Mouse (Mus musculus) cerebellum, adult 2 months (tissue): ENCODE data around the gene Arrdc2. TPM values are rescaled to one million over a fixed set of nuclear protein-coding genes. Genes with fewer than 3 reads are reported as not detected.
A peak's percentile ranks its signal among the peaks of the same experiment; 100 is the strongest.

Experiments used
- DNase-seq, 2 experiments: peaks; one replicate each; pipeline ENCODE4 v3.0.0; 2021
- H3K27ac ChIP-seq: fragments of 200-500 bp; 2 replicates; pipeline ENCODE4 v1.5.1; 2012; ENCODE audit warnings: low read length, control low read depth, inconsistent platforms; ENCODE audit not compliant: insufficient read depth
- H3K27me3 ChIP-seq: fragments of 200-500 bp; 2 replicates; pipeline ENCODE4 v1.6.1; 2012; ENCODE audit warnings: inconsistent platforms, mild to moderate bottlenecking, low read length, moderate library complexity; ENCODE audit not compliant: control insufficient read depth, insufficient read depth
- H3K4me1 ChIP-seq: fragments of 200-500 bp; 2 replicates; pipeline ENCODE4 v1.6.1; 2011; ENCODE audit warnings: low read length; ENCODE audit not compliant: control insufficient read depth, insufficient read depth
- H3K4me3 ChIP-seq: fragments of 200-500 bp; replicated peaks from 2 replicates; pipeline ENCODE3; 2011; ENCODE audit warnings: mild to moderate bottlenecking, low read depth, low read length, control low read depth; ENCODE audit not compliant: insufficient read depth
- CTCF ChIP-seq: fragments of 200-500 bp; IDR thresholded peaks from 2 replicates; pipeline ENCODE4 v1.5.1; 2011; ENCODE audit warnings: low read depth, mild to moderate bottlenecking, control low read depth, low read length, moderate library complexity, borderline replicate concordance; ENCODE audit not compliant: insufficient read depth
- POLR2A ChIP-seq: fragments of 200-500 bp; IDR thresholded peaks from 2 replicates; pipeline ENCODE4 v1.6.1; 2011; ENCODE audit warnings: low read length, control low read depth, borderline replicate concordance; ENCODE audit not compliant: insufficient read depth
- whole genome bisulfite sequencing: fragments of 180-500 bp; shearing (Covaris S2); methylation state at CpG from one replicate; pipeline ENCODE4 v1.1.7; 2018; 5-methylcytosine and 5-hydroxymethylcytosine counted together
- polyA plus RNA-seq: library from polyadenylated mRNA; depleted of rRNA; stranded (reverse); fragments of >200 nt; gene quantifications from 2 replicates; pipeline ENCODE4 v1.2.3, GENCODE M21; 2012

Gene Arrdc2
- polyA plus RNA-seq, 1 experiment = 34.0 TPM

DNA sequence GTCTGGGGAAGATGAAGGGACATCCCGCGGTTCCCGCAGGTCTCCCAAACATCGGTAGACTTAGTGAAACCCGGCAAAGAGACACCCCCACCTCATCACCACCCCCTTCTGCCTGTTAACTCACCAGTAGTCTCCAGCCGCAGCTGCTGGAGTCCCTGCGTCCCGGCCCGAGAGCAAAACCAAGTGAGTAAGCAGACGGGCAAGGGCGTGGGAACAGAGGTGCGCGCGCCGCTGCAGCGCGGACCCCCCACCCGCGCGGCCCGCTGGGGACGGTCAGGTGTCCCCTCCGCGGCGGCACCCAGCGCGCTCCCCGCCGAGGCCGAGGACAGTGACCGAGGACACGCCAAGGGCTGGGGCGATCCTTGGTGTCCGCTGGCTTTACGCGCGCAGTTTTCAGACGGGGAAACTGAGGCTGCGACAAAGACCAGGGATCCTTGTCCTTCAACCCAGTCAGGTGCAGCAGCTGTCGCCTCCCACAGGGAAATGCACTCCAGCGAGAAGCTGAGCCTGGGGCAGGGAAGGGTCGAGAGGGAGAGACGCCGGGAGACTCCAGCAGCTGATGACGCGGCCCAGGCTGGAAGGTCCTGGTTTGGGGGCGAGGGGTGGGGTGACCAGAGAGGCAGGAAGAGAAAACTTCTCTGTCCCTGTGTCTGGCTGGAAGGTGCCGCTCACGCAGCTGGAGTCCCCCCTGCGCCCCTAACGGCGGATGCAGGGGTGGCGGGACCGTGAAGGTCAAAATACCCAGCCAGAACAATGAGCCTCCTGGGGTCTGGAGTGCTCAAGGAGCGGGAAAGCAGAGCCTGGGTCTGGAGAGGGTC, 23.5 kb upstream of the Arrdc2 start, which contains the start of gene Kcnn1:
Gene Kcnn1 (minus strand): TSS at position 435 of the 818 bp plus-strand sequence.
- Histone ChIP-seq H3K27me3 (peaks cover 1% of the 10 kb centered on the region; the same call in 1 of the 2 replicates), H3K27ac (no peak within 1 kb of the TSS), H3K4me1 (peaks cover 14% of the 10 kb centered on the region), H3K4me3 (peak within 1 kb of the TSS; percentile 33)
- TF ChIP-seq POLR2A = no peak
- no peak for TF ChIP-seq CTCF
- 1% methylated on average over 55 of the region's 55 CpGs for WGBS
- no peak for DNase-seq

DNA sequence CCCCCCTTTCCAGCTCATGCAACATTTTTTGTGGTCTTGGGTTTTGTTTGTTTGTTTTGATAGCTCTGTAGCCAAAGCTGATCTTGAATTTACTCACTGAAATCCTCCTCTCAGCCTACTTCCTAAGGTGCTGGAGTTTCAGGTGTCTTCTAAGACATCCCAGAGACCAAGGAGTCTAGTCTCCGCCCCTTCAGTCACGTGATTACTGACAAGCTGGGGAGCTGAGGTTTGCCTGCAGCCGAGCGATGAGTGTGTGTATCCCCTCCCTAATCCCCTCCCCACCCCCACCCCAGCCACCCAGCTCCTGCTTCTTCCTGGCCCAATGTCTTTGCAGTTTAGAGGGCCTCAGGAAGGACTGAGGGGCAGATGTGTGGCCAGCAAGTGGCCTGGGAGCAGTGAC, 18.0 kb upstream of the Arrdc2 start:
- no peak for TF ChIP-seq CTCF
- TF ChIP-seq POLR2A = no peak
- H3K4me1 ChIP-seq = no peaks in the 10 kb centered on the region; the same call in 1 of the 2 replicates
- no peaks in the 10 kb centered on the region for H3K27me3 ChIP-seq
- 58% methylated on average over 4 of the region's 4 CpGs for WGBS
- H3K27ac ChIP-seq = no peak overlapping the region
- DNase-seq = no peak
- no peak overlapping the region for H3K4me3 ChIP-seq

DNA sequence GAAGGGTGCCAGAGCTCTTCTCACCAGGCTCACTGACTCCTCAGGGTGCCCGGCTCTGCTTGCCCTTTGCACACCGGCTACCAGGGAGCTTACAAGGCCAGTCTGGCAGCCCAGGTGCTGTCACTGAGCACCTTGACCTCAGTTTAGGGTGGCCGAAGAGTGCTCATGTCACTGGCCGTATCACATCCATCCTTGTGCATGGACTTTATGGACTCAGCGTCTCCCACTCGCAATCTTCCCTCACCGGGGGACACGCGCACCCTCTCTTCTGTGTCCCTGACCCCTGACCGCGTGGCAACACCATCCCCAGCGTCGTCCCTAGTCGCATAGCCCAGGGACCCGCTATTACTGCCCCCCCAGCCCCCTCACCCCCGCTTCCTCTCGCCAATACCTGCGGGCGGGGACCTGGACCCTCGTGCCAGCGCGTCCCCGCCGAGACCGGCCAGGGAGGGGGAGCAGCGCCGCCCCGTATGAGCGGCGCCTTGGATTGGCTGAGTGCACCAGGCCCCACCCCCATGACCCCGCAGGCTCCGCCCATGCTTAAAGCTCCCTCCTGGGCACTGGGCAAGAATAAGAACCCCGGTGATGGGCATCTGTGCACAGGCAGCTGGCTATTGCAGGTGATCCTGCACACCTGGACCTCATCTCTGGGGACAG, 17.1 kb upstream of the Arrdc2 start:
- Histone ChIP-seq H3K27ac (no peak overlapping the region), H3K4me1 (no peaks in the 10 kb centered on the region; the same call in 1 of the 2 replicates), H3K4me3 (peak overlapping the region; percentile 63), H3K27me3 (no peaks in the 10 kb centered on the region)
- DNase-seq = peak; percentile 82 to 83
- WGBS = 4% methylated on average over 33 of the region's 33 CpGs
- TF ChIP-seq POLR2A = peak; percentile 58; the same call in 1 of the 2 replicates
- no peak for TF ChIP-seq CTCF

DNA sequence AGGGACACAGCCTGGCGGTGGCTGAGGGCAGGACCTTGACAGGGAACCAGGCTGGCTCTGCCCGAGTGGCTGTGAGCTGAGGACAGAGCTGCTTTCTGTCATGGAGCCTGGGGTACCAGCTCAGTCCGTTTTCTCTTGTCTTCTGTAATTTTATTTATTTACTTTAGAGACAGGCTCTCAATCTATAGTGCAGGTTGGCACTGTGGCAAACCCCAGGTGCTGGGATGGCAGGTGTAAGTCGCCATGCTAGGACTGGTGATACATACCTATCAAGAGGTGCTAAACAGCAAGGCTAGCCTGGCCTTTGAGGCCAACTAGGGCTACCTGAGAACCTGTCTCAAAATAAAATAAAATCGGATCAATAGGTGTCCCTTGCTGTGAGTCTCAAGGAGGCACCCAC, 16.5 kb upstream of the Arrdc2 start:
- Histone ChIP-seq H3K27me3 (no peaks in the 10 kb centered on the region), H3K27ac (no peak overlapping the region), H3K4me1 (no peaks in the 10 kb centered on the region; the same call in 1 of the 2 replicates), H3K4me3 (no peak overlapping the region)
- WGBS = 75% methylated on average over 5 of the region's 5 CpGs
- TF ChIP-seq POLR2A = no peak
- no peak for TF ChIP-seq CTCF
- no peak for DNase-seq

DNA sequence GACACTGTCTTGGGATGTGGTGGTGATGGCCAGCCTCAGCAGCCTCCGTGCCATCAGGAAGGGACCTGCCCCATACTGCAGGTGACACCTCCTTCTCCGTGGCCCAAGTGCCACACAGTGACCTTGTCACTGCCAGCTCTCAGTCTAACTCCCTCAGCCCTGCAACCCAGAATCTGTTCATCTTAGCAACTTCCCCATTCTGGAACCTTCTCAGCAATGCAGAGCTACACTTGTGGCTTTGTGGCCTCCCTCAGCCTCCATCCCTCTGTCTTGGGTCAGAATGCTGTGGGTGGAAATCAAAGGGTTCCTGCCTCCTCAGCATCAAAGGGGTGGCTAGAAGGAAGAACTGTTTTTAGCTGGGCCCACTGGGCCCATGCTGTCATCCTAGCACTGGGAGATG, 14.3 kb upstream of the Arrdc2 start:
- Histone ChIP-seq H3K27me3 (no peaks in the 10 kb centered on the region), H3K4me1 (no peaks in the 10 kb centered on the region; the same call in 1 of the 2 replicates), H3K27ac (no peak overlapping the region), H3K4me3 (no peak overlapping the region)
- WGBS = 93% methylated on average over 2 of the region's 2 CpGs
- TF ChIP-seq CTCF (no peak), POLR2A (no peak)
- no peak for DNase-seq

DNA sequence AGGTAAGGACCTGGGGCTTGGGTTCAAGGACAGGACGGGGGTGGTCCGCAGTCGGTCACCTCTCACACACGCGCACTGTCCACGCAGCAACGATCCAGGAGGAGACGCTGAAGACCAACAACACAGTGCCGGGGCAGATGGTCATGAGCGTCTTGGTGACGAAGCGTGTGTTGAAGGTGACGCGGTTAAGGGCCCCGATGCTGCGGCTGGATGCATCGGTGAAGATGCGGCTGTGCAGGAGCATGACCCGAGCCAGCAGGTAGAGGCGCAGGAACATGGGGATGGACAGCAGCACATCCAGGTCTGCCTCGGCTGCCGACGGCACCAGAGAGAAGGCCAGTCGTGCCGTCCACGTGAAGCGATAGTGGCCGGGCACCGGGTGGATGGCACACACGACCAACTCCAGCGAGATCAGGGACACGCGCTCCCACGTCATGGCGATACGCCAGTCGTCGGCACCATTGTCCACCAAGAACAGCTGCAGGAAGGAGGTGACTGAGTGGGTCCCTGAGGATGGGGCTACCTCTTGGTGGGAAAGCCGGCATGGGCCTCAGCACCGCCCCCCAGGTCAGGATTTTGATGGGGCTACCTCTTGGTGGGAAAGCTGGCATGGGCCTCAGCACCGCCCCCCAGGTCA, 13.2 kb upstream of the Arrdc2 start:
- TF ChIP-seq POLR2A = no peak
- no peak for TF ChIP-seq CTCF
- 80% methylated on average over 41 of the region's 41 CpGs for WGBS
- no peaks in the 10 kb centered on the region; the same call in 1 of the 2 replicates for H3K4me1 ChIP-seq
- H3K4me3 ChIP-seq = no peak overlapping the region
- H3K27me3 ChIP-seq = no peaks in the 10 kb centered on the region
- H3K27ac ChIP-seq = no peak overlapping the region
- no peak for DNase-seq

DNA sequence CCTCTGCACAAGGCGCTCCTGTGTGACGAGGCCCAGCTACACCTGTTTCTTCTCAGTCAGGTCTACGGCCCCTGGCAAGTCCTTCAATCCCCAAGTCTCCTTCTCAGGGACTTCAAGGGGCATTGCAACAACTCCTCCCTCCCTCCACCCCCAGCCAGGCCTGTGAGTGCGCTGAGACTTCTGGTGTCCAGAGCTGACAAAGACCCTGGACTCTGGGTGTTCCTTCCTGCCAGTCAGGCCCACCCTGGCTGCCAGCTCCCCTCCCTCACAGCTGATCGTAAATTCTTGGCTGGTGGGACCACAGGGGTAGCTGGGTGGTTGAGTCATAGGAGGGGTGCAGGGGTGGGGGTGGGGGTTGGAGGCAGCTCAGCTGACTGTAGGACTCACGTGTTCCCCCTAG, 12.3 kb upstream of the Arrdc2 start:
- TF ChIP-seq CTCF (no peak), POLR2A (no peak)

More for the DNA sequence above, 12.3 kb upstream of the Arrdc2 start:
- Histone ChIP-seq H3K27me3 (no peaks in the 10 kb centered on the region), H3K27ac (no peak overlapping the region), H3K4me3 (no peak overlapping the region), H3K4me1 (no peaks in the 10 kb centered on the region; the same call in 1 of the 2 replicates)
- no peak for DNase-seq
- WGBS = 71% methylated on average over 6 of the region's 6 CpGs
